Mouse (Mus musculus) ES-Bruce4 (cell line): ENCODE results near the gene Prdm12.
"Not testable (repeated sequence)": the region's sequence is repeated elsewhere in the genome, so short reads cannot be mapped to it uniquely, and the experiment has no call there.

Source experiments
- CTCF ChIP-seq: IDR thresholded peaks from one replicate; pipeline ENCODE4 v1.8.1; 2011; ENCODE audit warnings: low read depth, low read length
- POLR2A ChIP-seq: IDR thresholded peaks from one replicate; pipeline ENCODE4 v1.8.1; 2011; ENCODE audit warnings: low read length; ENCODE audit not compliant: insufficient read depth

GRCm38 (mm10) chr2:31681051-31681707 lies 41.3 kb downstream of the Prdm12 start:
- not testable (repeated sequence) for TF ChIP-seq CTCF, POLR2A
